Mouse (Mus musculus): ENCODE data around the gene Podnl1.

The Podnl1 gene

GRCm38 (mm10) chr8:84127202-84127901 lies 1.6 kb downstream of the Podnl1 start:
- DNase-seq, result peak; percentile 31

- no peak for DNase-seq
Measured at GRCm38 (mm10) chr8:84128277-84128676, 2.5 kb downstream of the Podnl1 start.

- DNase-seq, result no peak
Measured at GRCm38 (mm10) chr8:84130806-84131205, 5.0 kb downstream of the Podnl1 start.

GRCm38 (mm10) chr8:84132225-84132624 lies 6.4 kb downstream of the Podnl1 start:
- no peak for DNase-seq

- no peak for DNase-seq
Measured at GRCm38 (mm10) chr8:84137848-84138247, 12.1 kb downstream of the Podnl1 start.

- DNase-seq, result no peak
Measured at GRCm38 (mm10) chr8:84140838-84141237, 15.0 kb downstream of the Podnl1 start.

GRCm38 (mm10) chr8:84144636-84145245 lies 19.0 kb downstream of the Podnl1 start:
- DNase-seq, result no peak

- peak; percentile 66 for DNase-seq
Measured at GRCm38 (mm10) chr8:84147324-84147766, 21.6 kb downstream of the Podnl1 start.

GRCm38 (mm10) chr8:84147769-84148530 lies 22.2 kb downstream of the Podnl1 start, which contains the start of the genes Cc2d1a and 4930432K21Rik:
TSS of gene Cc2d1a (minus strand) at chr8:84147936.
TSS of gene 4930432K21Rik (plus strand) at chr8:84148025.
- DNase-seq, result peak; percentile 96

- peak; percentile 65 for DNase-seq
Measured at GRCm38 (mm10) chr8:84148531-84148850, 22.7 kb downstream of the Podnl1 start.

GRCm38 (mm10) chr8:84149181-84149580 lies 23.4 kb downstream of the Podnl1 start:
- DNase-seq, result no peak

- DNase-seq, result no peak
Measured at GRCm38 (mm10) chr8:84157620-84158019, 31.8 kb downstream of the Podnl1 start.

GRCm38 (mm10) chr8:84167696-84168095 lies 41.9 kb downstream of the Podnl1 start:
- no peak for DNase-seq

- DNase-seq, result no peak
Measured at GRCm38 (mm10) chr8:84170096-84170495, 44.3 kb downstream of the Podnl1 start.

- DNase-seq, result peak; percentile 18
Measured at GRCm38 (mm10) chr8:84173861-84174260, 48.1 kb downstream of the Podnl1 start.

- no peak for DNase-seq
Measured at GRCm38 (mm10) chr8:84176560-84176959, 50.8 kb downstream of the Podnl1 start.

GRCm38 (mm10) chr8:84177405-84177804 lies 51.6 kb downstream of the Podnl1 start:
- no peak for DNase-seq

GRCm38 (mm10) chr8:84178592-84178991 lies 52.8 kb downstream of the Podnl1 start:
- no peak for DNase-seq

GRCm38 (mm10) chr8:84179946-84180345 lies 54.2 kb downstream of the Podnl1 start:
- no peak for DNase-seq

- peak; percentile 67 for DNase-seq
Measured at GRCm38 (mm10) chr8:84180530-84181190, 54.9 kb downstream of the Podnl1 start.
